Mouse (Mus musculus): ENCODE results near the gene Cryl1.

Cryl1 gene

GRCm38 (mm10) chr14:57230264-57231015 is 167.9 kb downstream of the Cryl1 start:
- no peak for DNase-seq
